Mouse (Mus musculus): ENCODE data around the gene Shprh. TPM values are rescaled to one million over a fixed set of nuclear protein-coding genes. Genes with fewer than 3 reads are reported as not detected.
"Not testable (repeated sequence)": the region's sequence is repeated elsewhere in the genome, so short reads cannot be mapped to it uniquely, and the experiment has no call there.

Shprh gene
- polyA plus RNA-seq, 1 experiment from 2014 or later, result 33.4 TPM

- H3K4me3 ChIP-seq (replicated peaks; ENCODE audit: low read depth, low read length); H3K36me3 ChIP-seq (ENCODE audit: control insufficient read depth, insufficient read depth, low read length); H3K4me1 ChIP-seq (ENCODE audit: control insufficient read depth, insufficient read depth, low read length); H3K9ac ChIP-seq (replicated peaks; ENCODE audit: low read length); H3K4me2 ChIP-seq (ENCODE audit: low read length); ATAC-seq (ENCODE audit: low FRiP score, low TSS enrichment); H3K27me3 ChIP-seq (ENCODE audit: control insufficient read depth, insufficient read depth, low read length); H3K27ac ChIP-seq (replicated peaks; ENCODE audit: low read depth, low read length); DNase-seq; H3K9me3 ChIP-seq (ENCODE audit: control insufficient read depth, low read length): not testable (repeated sequence)
- WGBS, result 86% methylated on average over 2 of the region's 2 CpGs
Measured at GRCm38 (mm10) chr10:11262292-11262691, 113.1 kb downstream of the Shprh start.

- not testable (repeated sequence) for H3K36me3 ChIP-seq (ENCODE audit: control insufficient read depth, insufficient read depth, low read length); H3K9ac ChIP-seq (replicated peaks; ENCODE audit: low read length); DNase-seq; H3K9me3 ChIP-seq (ENCODE audit: control insufficient read depth, low read length); ATAC-seq (ENCODE audit: low FRiP score, low TSS enrichment); H3K27me3 ChIP-seq (ENCODE audit: control insufficient read depth, insufficient read depth, low read length); H3K4me2 ChIP-seq (ENCODE audit: low read length); H3K27ac ChIP-seq (replicated peaks; ENCODE audit: low read depth, low read length); H3K4me1 ChIP-seq (ENCODE audit: control insufficient read depth, insufficient read depth, low read length); H3K4me3 ChIP-seq (replicated peaks; ENCODE audit: low read depth, low read length)
- WGBS, result 86% methylated on average over 2 of the region's 2 CpGs
Measured at GRCm38 (mm10) chr10:11263795-11264194, 114.6 kb downstream of the Shprh start.

Other genes with a start within 250 kb of the Shprh start
- 5.1 and 8.0 TPM in 2 replicates for gene Grm1, start 67.1 kb upstream of the Shprh start, polyA plus RNA-seq (2014; fragmentation: Nextera tagmentation; extraction: Ambion mirVana)
- gene Fbxo30, start 131.9 kb downstream of the Shprh start, polyA plus RNA-seq (2014; fragmentation: Nextera tagmentation; extraction: Ambion mirVana), result 13.8 and 21.3 TPM in 2 replicates
- gene Epm2a, start 194.0 kb downstream of the Shprh start, polyA plus RNA-seq (2014; fragmentation: Nextera tagmentation; extraction: Ambion mirVana), result 1.9 and 2.9 TPM in 2 replicates

Data from midbrain, embryonic 14.5 days (tissue).